Comparison of ENCODE assay signal across 31 mouse cellular contexts in genomic region chr2:181201606-181202005, GRCm38 (mm10). TPM values are rescaled to one million over a fixed set of nuclear protein-coding genes. Genes with fewer than 3 reads are reported as not detected.
DNase-seq lines count a peak whose midpoint lies in the region; ATAC-seq lines count a peak whose summit lies in the region.
"Had no signal": no experiment of that assay in that cellular context is flagged by ENCODE, and none has a peak within 500 bp of the region (broad histone marks: within the 10 kb centered on the region; RNA-seq: fewer than 3 reads in every experiment).

No protein-coding gene starts in this region.

- H3K4me3 ChIP-seq in midbrain, embryonic 11.5 days (ENCODE audit: low read depth, low read length): no peak overlapping the region
- H3K4me3 ChIP-seq: embryonic facial prominence, embryonic 10.5 days; embryonic facial prominence, embryonic 13.5 days; erythroblast, embryonic 14.5 days; forebrain, embryonic 12.5 days; hindbrain, embryonic 12.5 days; hindbrain, embryonic 15.5 days had no signal

- no peaks in the 10 kb centered on the region for H3K4me1 ChIP-seq in midbrain, embryonic 11.5 days (ENCODE audit: control insufficient read depth, insufficient read depth, low read length)
- H3K4me1 ChIP-seq: embryonic facial prominence, embryonic 10.5 days; embryonic facial prominence, embryonic 13.5 days; forebrain, embryonic 12.5 days; hindbrain, embryonic 12.5 days; hindbrain, embryonic 15.5 days had no signal

- H3K9me3 ChIP-seq in midbrain, embryonic 11.5 days (ENCODE audit: control insufficient read depth, low read length): no peaks in the 10 kb centered on the region
- H3K9me3 ChIP-seq: embryonic facial prominence, embryonic 10.5 days; embryonic facial prominence, embryonic 13.5 days; forebrain, embryonic 12.5 days; G1E; hindbrain, embryonic 12.5 days; hindbrain, embryonic 15.5 days had no signal

- DNase-seq in lung, adult 18-20 months: peak; percentile 71 to 80
- DNase-seq in lung, postnatal 14 days: no peak
- peak; percentile 40 for DNase-seq in lung, postnatal 10 days
- peak; percentile 28 to 53 for DNase-seq in lung, postnatal 4 days
- DNase-seq in cerebellum, postnatal 25 days: no peak
- no peak for DNase-seq in testis, postnatal 14 days (ENCODE audit: low spot score)
- DNase-seq in midbrain, embryonic 11.5 days (ENCODE audit: low spot score, missing footprints): no peak
- DNase-seq: adrenal gland, adult 2 months; adrenal gland, postnatal 14 days; B cell, adult 2 months; cerebellum, adult 11 months; cerebellum, adult 2 months; cerebellum, adult 9-11 months; cerebellum, postnatal 36 days; embryo, embryonic 11 days; gastrocnemius, postnatal 10 days; gastrocnemius, postnatal 36 days; heart, adult 11 months had no signal

- no peaks in the 10 kb centered on the region for H3K27me3 ChIP-seq in midbrain, embryonic 11.5 days (ENCODE audit: control insufficient read depth, insufficient read depth, low read length)
- H3K27me3 ChIP-seq: CH12.LX; embryonic facial prominence, embryonic 13.5 days; forebrain, embryonic 12.5 days; hindbrain, embryonic 15.5 days had no signal

- WGBS in midbrain, embryonic 11.5 days: 75% methylated on average over 3 of the region's 3 CpGs

- no peaks in the 10 kb centered on the region for H3K36me3 ChIP-seq in midbrain, embryonic 11.5 days (ENCODE audit: control insufficient read depth, insufficient read depth, low read length)
- H3K36me3 ChIP-seq: embryonic facial prominence, embryonic 10.5 days; embryonic facial prominence, embryonic 13.5 days; forebrain, embryonic 12.5 days; G1E; hindbrain, embryonic 12.5 days; hindbrain, embryonic 15.5 days had no signal

- H3K9ac ChIP-seq in midbrain, embryonic 11.5 days (ENCODE audit: low read length): no peak overlapping the region
- H3K9ac ChIP-seq: embryonic facial prominence, embryonic 13.5 days; forebrain, embryonic 12.5 days; hindbrain, embryonic 12.5 days; hindbrain, embryonic 15.5 days had no signal

- no peak for ATAC-seq in midbrain, embryonic 11.5 days (ENCODE audit: low FRiP score)
- ATAC-seq: forebrain, embryonic 16.5 days had no signal

- H3K27ac ChIP-seq in midbrain, embryonic 11.5 days (ENCODE audit: low read depth, low read length): no peak overlapping the region
- H3K27ac ChIP-seq: embryonic facial prominence, embryonic 10.5 days; embryonic facial prominence, embryonic 13.5 days; forebrain, embryonic 12.5 days; hindbrain, embryonic 12.5 days; hindbrain, embryonic 15.5 days had no signal

- no peak overlapping the region for H3K4me2 ChIP-seq in midbrain, embryonic 11.5 days
- H3K4me2 ChIP-seq: embryonic facial prominence, embryonic 13.5 days; forebrain, embryonic 12.5 days; heart, embryonic 11.5 days; hindbrain, embryonic 12.5 days; hindbrain, embryonic 15.5 days had no signal

RNA-seq across cellular contexts. Expression of gene Ptk6, which starts 1.0 kb away (rescaled TPM):
- not detected in 2 replicates for polyA plus RNA-seq in midbrain, embryonic 11.5 days (2014; fragmentation: Nextera tagmentation; extraction: Ambion mirVana)
- polyA plus RNA-seq: embryonic facial prominence, embryonic 10.5 days; embryonic facial prominence, embryonic 13.5 days; erythroblast, embryonic 14.5 days; forebrain, embryonic 12.5 days; forebrain, embryonic 16.5 days; G1E; heart, embryonic 11.5 days; heart, embryonic 14.5 days; heart, postnatal 0 days; hindbrain, embryonic 12.5 days; hindbrain, embryonic 15.5 days had no signal

RNA-seq across cellular contexts. Expression of gene Srms, which starts 11.4 kb away (rescaled TPM):
- polyA plus RNA-seq in midbrain, embryonic 11.5 days (2014; fragmentation: Nextera tagmentation; extraction: Ambion mirVana): 0.14 TPM in 1 of 2 replicates, not detected in the other
- polyA plus RNA-seq: embryonic facial prominence, embryonic 13.5 days; forebrain, embryonic 12.5 days; G1E had no signal

RNA-seq across cellular contexts. Expression of gene Ppdpf, which starts 14.6 kb away (rescaled TPM):
- polyA plus RNA-seq in midbrain, embryonic 11.5 days (2014; fragmentation: Nextera tagmentation; extraction: Ambion mirVana): 414 and 426 TPM in 2 replicates

RNA-seq across cellular contexts. Expression of gene Fndc11, which starts 18.2 kb away (rescaled TPM):
- polyA plus RNA-seq in midbrain, embryonic 11.5 days (2014; fragmentation: Nextera tagmentation; extraction: Ambion mirVana): 0.15 TPM in 2 replicates
- polyA plus RNA-seq: cerebellum, adult 2 months; cortical plate, adult 2 months; embryonic facial prominence, embryonic 13.5 days; forebrain, embryonic 16.5 days; G1E; heart, embryonic 14.5 days; heart, postnatal 0 days had no signal

RNA-seq across cellular contexts. Expression of gene Helz2, which starts 40.2 kb away (rescaled TPM):
- polyA plus RNA-seq in midbrain, embryonic 11.5 days (2014; fragmentation: Nextera tagmentation; extraction: Ambion mirVana): 0.44 and 0.56 TPM in 2 replicates

Comparison
In these comparisons a context has a peak if more than half of its experiments do, and no peak if none do; other contexts are left out.
1. DNase-seq: peak in lung, adult 18-20 months (2 of 2), lung, postnatal 10 days (single experiment) and lung, postnatal 4 days (2 of 2); none in lung, postnatal 14 days (single experiment), cerebellum, postnatal 25 days (0 of 2), testis, postnatal 14 days (single experiment) and midbrain, embryonic 11.5 days (single experiment).